Mouse (Mus musculus) G1E (cell line): ENCODE results near the gene Sbno2. TPM values are rescaled to one million over a fixed set of nuclear protein-coding genes. Genes with fewer than 3 reads are reported as not detected.

ENCODE experiments used
- ATAC-seq: 2 replicates; pipeline ENCODE4 v1.8.0; 2016; ENCODE audit warnings: mild to moderate bottlenecking; ENCODE audit not compliant: insufficient number of reproducible peaks, poor library complexity, low FRiP score, severe bottlenecking; ENCODE audit errors: extremely low read depth
- DNase-seq: peaks from one replicate; pipeline ENCODE4 v3.0.0; 2012; ENCODE audit warnings: low spot score
- H3K27me3 ChIP-seq: 2 replicates; pipeline ENCODE4 v1.6.1; 2012; ENCODE audit warnings: mild to moderate bottlenecking, low read length, inconsistent platforms; ENCODE audit not compliant: insufficient read depth
- H3K36me3 ChIP-seq: replicated peaks from 2 replicates; pipeline ENCODE3; 2012; ENCODE audit warnings: mild to moderate bottlenecking, inconsistent platforms
- H3K4me1 ChIP-seq: 2 replicates; pipeline ENCODE4 v1.6.1; 2012; ENCODE audit warnings: low read depth, low read length, inconsistent platforms, mixed read lengths; ENCODE audit not compliant: insufficient read depth
- H3K4me3 ChIP-seq: 2 replicates; pipeline ENCODE4 v1.5.1; 2012; ENCODE audit warnings: low read depth, mild to moderate bottlenecking, inconsistent platforms, low read length, moderate library complexity, mixed read lengths
- H3K9me3 ChIP-seq: replicated peaks from 2 replicates; pipeline ENCODE4 v1.6.1; 2012; ENCODE audit warnings: inconsistent platforms
- CTCF ChIP-seq: IDR thresholded peaks from 2 replicates; pipeline ENCODE4 v1.5.1; 2012; ENCODE audit warnings: low read depth, low read length, inconsistent platforms, mixed read lengths
- GATA1 ChIP-seq: IDR thresholded peaks from 2 replicates; pipeline ENCODE4 v1.6.1; 2012; ENCODE audit warnings: borderline replicate concordance, low read length, inconsistent platforms, mixed read lengths
- GATA2 ChIP-seq: IDR thresholded peaks from 2 replicates; pipeline ENCODE4 v1.6.1; 2012; ENCODE audit warnings: low read depth, low read length, inconsistent platforms, borderline replicate concordance
- POLR2AphosphoS5 ChIP-seq: IDR thresholded peaks from 2 replicates; pipeline ENCODE4 v1.6.1; 2012; ENCODE audit warnings: low read depth, low read length, inconsistent platforms; ENCODE audit not compliant: insufficient replicate concordance
- TAL1 ChIP-seq: conservative IDR thresholded peaks from 2 replicates; pipeline ENCODE4 v1.6.1; 2012; ENCODE audit warnings: low read depth, low read length, inconsistent platforms, mixed read lengths
- polyA plus RNA-seq: library from polyadenylated mRNA; stranded (reverse); fragments of >175 nt; gene quantifications from 2 replicates; pipeline ENCODE4 v1.2.3, GENCODE M21; 2012
- total RNA-seq, 2 experiments: library from RNA; stranded (forward) in 1 of 2; stranded (reverse) in 1 of 2; fragments of 200-1000 nt in 1 of 2; fragments of >200 nt in 1 of 2; fragmentation: Nextera tagmentation in 1 of 2; gene quantifications; 2 replicates each; pipeline ENCODE4 v1.2.3; 2014 to 2017

Sbno2 gene
- total and polyA plus RNA-seq, 3 experiments: 18.1 to 37.4 (median 34.2) TPM

DNA sequence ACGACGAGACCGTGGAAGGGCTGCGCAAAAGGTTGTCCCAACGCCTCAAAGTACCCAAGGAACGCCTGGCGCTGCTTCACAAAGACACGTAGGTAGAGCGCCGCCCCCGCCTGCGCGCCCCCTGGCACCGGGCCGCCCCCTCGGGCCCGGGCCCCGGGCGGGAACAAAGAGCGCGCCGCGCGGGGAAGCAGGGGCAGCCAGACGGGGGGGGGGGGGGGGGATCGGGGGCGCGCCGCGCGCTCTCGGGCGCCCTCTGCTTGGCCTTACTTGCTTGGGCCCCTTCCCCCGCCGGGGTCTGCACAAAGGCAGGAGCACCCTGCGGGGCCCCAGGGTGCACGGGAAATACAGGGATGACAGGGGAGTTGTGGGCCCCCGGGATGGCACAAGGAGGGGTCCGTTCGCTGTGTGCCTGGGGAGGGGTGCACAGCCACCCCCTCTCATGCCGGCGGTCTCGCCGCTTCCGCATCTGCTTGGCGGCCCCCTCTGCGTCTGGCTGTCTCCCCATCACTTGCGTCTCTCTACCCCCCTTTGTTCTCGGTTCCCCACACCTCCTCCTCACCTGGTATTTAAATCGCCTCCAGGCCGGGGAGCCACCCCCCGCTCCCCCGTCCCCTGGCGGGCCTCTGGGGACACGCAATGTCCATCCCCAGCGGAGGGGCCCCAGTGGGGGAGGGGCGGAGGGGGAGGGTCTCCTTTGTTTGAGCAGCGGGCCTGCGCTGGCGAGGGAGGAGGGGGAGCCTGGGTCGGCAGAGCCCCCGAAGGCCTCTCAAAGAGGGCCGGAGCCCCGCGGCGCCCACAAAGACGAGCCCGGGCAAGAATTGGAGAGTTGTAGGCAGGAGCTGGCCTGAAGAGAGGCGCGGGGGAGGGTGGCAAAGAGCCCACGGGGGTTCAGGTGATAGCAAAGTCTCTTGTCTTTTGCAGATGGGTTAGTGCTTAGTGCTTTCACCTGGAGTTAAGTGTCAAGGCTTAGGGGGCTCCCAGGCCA, 45.1 kb upstream of the Sbno2 start:
- H3K4me3 ChIP-seq: peak overlapping the region; percentile 94
- DNase-seq (peak; percentile 48), ATAC-seq (no peak)
- no peaks in the 10 kb centered on the region for H3K27me3 ChIP-seq
- TF ChIP-seq TAL1: no peak
- TF ChIP-seq GATA1: no peak
- no peak for TF ChIP-seq POLR2AphosphoS5
- TF ChIP-seq GATA2: no peak
- no peak for TF ChIP-seq CTCF
- H3K36me3 ChIP-seq: peaks cover 76% of the 10 kb centered on the region
- H3K9me3 ChIP-seq: no peaks in the 10 kb centered on the region
- peaks cover 73% of the 10 kb centered on the region for H3K4me1 ChIP-seq

DNA sequence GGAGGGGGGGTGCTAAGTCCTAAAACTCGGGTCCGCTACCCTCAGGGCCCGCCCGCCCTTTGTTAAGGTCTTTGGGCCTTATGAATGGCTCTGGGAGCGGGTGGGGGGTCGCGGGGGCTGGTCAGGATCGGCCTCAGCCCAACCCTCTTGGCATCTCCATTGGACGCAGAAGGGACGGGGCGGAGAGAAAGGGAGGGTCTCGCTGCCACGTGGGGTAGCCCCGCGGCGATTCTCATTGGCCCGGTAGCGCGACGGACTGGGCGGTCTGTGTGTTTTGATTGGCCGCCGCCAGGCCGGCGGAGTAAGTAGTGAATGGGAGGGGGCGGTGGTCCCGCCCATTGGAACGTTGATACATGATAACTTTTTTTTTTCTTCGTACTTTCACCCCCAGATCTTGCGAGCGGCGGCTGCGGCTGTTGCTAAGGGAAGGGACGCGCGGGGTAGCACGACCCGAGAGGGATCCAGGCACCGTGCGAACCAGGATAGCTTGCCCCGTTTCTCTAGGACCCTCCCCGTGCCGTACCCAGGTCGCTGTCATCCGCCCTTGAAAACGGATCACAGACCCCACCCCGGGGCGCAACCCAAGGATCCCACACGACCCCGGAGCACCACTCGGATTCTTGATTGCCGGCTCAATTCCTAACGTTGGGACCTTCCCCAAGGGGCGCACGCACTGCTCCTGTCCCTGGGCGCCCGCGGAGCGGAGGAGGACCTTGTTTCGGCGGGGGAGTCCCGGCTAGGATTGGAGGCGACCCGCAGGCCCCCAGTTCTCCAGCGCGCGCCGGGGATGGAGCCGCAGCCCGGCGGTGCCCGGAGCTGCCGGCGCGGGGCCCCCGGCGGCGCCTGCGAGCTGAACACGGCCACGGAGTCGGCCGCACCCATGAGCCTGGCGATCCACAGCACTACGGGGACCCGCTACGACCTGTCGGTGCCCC, 44.2 kb upstream of the Sbno2 start:
- Histone ChIP-seq H3K36me3 (peaks cover 76% of the 10 kb centered on the region), H3K9me3 (no peaks in the 10 kb centered on the region), H3K4me3 (peak overlapping the region; percentile 94), H3K4me1 (peaks cover 73% of the 10 kb centered on the region), H3K27me3 (no peaks in the 10 kb centered on the region)
- ATAC-seq: peak; percentile 79
- DNase-seq: peak; percentile 89
- TF ChIP-seq GATA1 (no peak), POLR2AphosphoS5 (no peak), CTCF (no peak), GATA2 (no peak), TAL1 (no peak)

DNA sequence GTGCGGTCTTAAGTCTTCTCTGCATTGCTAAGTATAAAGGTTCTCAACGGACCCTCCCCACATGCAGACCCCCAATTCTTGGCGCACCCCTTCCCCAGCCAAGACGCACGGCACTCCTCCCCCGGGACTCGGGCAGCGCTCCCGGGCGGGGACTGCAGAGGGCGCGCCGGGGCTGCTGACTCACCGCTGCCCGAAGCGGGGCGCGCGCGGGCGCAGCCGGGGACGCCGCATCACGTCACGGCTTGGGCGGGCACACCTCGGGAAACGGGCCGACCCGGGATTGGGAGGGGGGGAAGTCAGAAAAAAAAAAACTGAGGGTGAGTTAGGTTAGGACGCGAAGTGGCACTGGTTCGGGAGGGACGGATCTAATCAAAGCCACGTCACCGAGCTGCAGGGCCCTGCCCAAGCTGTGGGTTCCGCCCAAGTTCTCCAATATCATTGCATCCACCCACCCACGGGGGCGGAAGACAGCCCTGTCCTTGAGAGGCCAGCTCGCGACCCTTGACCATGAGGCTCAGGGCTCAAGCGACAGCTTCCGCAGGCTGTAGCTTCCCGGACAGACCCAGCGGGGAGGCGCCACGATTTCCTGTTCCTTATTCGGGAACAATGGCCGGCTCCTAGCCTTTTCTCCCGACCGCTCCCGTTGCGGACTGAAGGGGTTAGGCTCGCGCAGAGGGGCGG, 43.4 kb upstream of the Sbno2 start:
- Histone ChIP-seq H3K27me3 (no peaks in the 10 kb centered on the region), H3K9me3 (no peaks in the 10 kb centered on the region), H3K4me3 (peak overlapping the region; percentile 94), H3K4me1 (peaks cover 73% of the 10 kb centered on the region), H3K36me3 (peaks cover 76% of the 10 kb centered on the region)
- no peak for TF ChIP-seq GATA1
- TF ChIP-seq TAL1: no peak
- no peak for TF ChIP-seq CTCF
- no peak for TF ChIP-seq POLR2AphosphoS5
- no peak for TF ChIP-seq GATA2
- ATAC-seq: peak; percentile 22
- peak; percentile 76 for DNase-seq

DNA sequence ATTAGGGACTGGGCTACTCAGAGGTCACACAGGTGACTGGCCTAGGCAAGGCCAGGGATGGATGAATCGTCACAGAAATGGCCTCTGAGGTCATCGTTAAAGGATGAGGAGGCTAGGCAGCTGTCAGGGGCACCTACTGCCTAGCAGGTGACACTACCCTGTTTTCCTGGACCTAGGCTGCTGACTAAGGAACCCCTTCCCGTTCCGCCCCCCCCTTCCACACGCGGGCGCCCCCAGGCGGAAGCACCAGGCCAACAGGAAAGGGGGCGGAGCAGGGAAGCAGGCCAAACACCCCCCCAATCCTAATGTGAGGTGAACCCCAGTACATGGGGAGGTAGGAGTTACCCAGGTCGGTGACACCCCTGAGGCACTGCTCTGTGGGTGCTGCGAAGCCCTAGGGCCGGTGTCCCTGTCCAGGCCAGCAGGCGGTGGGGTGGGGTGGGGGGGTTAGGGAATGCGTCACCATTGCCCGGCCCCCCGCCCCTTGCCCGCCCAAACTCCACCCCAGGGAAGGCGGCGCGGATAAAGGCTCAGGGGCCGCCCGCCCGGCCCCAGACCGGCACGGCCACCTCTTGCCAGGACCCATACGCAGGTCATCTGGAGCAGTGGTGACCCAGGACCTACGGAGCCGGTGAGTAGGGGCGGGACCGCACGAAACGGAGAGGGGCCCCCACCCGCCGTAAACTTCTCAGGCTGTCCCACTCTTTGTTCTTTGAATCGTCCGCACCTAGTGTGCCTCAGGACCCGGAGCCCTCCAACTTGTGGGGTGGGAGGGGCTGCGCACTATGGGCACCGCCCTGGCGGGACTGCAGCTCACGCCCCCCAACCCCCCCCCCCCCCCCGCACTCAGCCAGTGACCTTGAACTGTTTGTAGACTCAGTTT, 42.6 kb upstream of the Sbno2 start, which contains the start of gene Midn:
Midn (plus strand) TSS at position 554 of the 883 bp plus-strand sequence.
- DNase-seq: peak; percentile 65
- H3K9me3 ChIP-seq: no peaks in the 10 kb centered on the region
- no peak for ATAC-seq
- peaks cover 73% of the 10 kb centered on the region for H3K4me1 ChIP-seq
- H3K27me3 ChIP-seq: no peaks in the 10 kb centered on the region
- TF ChIP-seq GATA1 (no peak), CTCF (0 out of 2 replicates have a peak, but pooled peaks have one; percentile 17)
- peak within 1 kb of the TSS; percentile 94 for H3K4me3 ChIP-seq
- H3K36me3 ChIP-seq: peaks cover 75% of the 10 kb centered on the region

DNA sequence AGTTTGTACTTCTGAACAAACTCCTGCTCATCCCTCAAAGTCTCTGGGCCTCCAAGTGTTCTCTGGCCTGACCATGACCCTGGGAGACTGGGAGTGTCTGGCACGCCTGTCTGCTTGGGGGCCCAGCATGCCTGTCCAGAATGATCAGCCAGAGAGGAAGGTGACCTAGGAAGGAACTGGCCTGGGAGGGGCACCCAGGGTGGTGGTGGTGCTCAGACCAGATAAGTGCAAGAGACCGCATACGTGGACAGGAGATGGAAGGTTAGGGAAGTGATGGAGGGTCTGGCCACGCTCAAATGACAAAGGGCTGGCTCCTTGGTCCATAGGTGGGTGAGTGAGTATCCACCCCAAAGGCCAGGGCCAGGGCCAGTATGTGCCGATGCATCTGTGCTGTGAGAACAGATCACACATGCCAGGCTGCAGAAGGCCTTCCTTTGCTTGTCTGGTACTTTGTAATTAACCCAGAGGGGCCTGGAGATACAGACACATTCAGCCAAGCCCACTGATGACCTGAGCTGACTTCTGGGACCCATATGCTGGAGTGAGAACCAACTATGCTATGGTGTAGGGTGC, 41.9 kb upstream of the Sbno2 start:
- peak overlapping the region; percentile 94; the same call in 1 of the 2 replicates for H3K4me3 ChIP-seq
- TF ChIP-seq POLR2AphosphoS5: no peak
- ATAC-seq (no peak), DNase-seq (no peak)
- no peaks in the 10 kb centered on the region for H3K27me3 ChIP-seq
- peaks cover 71% of the 10 kb centered on the region for H3K36me3 ChIP-seq
- peaks cover 72% of the 10 kb centered on the region for H3K4me1 ChIP-seq
- H3K9me3 ChIP-seq: no peaks in the 10 kb centered on the region
